Mouse (Mus musculus) heart, postnatal 4 days (tissue): ENCODE measurements at regions not wholly inside any gene's neighbourhood (a gene's known extent, or its start where the extent isn't known, plus 50 kb on each side); places are given as distances from the start of the nearest gene placed in this dataset.
A peak's percentile ranks its signal among the peaks of the same experiment; 100 is the strongest.

ENCODE experiments used
- DNase-seq: peaks from one replicate; pipeline ENCODE4 v3.0.0; 2021

- DNase-seq: no peak
These were observed 729.7 kb downstream of the Galc start for GRCm38 (mm10) chr12:97529556-97529955.

- DNase-seq: peak; percentile 19
These were observed 733.3 kb downstream of the Galc start for GRCm38 (mm10) chr12:97525931-97526330.

DNA sequence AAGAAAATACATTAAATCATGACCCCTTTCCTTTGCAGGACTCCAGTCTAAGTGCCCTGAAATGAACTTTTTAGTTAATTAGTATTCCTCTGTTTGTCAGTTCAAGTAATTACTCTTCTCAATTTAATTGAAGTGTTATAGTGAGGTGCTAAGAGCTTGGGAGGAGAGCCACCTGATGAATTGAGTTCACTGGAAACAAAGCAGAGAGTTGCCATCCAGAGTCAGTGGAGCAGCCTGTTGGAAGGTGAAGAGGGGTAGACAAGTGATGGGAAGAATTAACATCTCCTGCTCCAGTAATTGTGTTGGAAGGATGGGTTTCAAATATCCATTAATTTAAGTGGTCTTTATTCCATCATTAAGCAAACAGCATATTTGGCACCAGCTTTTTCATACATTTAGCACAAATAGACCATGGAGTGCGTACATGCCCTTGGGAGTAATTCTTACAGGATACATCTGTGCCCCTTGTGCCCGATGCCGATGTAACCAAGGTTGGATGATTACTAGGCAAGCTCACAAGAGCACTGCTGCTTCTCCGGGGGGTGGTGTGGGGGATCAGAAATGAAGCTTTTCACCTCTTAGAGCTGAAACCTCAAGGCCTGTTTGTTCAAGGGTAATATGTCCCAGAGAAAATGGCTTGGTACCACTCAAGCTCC lies 739.3 kb downstream of the Galc start:
- DNase-seq: no peak

- DNase-seq: no peak
These were observed 741.7 kb downstream of the Galc start for GRCm38 (mm10) chr12:97517534-97517933.

DNA sequence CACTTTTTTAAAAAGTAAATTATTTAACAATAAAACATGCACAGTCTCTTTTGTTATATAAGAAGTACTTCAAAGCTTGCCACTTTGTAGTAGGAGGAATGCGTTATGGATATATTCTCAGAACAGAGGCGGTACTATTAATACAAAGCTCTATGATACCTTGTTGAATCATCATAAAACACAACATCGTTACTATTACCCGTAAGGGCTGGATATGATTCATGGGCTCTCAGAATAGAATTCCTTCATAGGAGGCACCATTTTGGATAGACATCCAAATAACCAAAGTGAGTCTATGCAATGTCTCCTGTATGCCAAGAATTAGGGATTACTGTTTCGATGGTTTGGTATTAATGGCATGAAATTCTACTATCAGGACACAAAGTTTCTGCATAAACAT lies 743.5 kb downstream of the Galc start:
- DNase-seq: no peak

DNA sequence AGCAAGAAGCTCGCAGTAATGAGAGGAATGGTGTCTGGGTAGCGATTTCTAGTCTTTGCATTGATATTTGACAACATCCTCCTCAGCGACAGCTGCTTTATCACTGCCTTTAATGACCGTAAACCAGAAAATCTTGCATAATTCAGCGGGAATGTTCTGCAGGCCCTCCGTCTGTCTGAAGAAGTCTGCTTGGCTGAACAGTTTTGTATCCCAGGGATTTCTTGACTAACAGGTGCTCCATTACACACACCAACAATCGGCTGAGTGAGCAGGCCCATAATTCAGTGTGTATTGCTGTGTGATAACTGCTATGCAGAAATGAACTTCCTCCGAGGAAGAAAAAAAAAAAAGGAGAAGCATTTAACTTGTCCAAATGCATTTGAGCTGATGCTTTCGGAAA lies 747.4 kb downstream of the Galc start:
- DNase-seq: no peak

- no peak for DNase-seq
These were observed 757.8 kb downstream of the Galc start for GRCm38 (mm10) chr12:97501441-97501840.

DNA sequence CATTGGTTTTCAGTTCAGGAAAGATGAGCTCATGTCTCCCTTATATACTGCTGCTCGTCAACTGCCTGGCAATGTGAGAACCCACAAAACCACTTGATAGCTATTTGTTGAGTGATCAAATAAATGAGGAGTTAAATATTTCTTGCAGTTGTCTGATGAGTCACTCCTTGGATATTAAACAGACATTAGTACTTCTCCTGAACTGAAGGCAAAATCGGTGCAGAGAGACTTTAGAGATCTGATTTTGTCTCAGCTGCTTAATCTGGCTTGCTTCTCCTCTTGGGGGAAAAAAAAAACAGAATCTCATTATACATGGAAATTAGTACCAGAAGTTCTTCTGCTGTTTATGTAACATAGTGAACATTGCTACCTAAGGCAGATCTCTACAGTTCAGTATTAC lies 775.7 kb downstream of the Galc start:
- no peak for DNase-seq

DNA sequence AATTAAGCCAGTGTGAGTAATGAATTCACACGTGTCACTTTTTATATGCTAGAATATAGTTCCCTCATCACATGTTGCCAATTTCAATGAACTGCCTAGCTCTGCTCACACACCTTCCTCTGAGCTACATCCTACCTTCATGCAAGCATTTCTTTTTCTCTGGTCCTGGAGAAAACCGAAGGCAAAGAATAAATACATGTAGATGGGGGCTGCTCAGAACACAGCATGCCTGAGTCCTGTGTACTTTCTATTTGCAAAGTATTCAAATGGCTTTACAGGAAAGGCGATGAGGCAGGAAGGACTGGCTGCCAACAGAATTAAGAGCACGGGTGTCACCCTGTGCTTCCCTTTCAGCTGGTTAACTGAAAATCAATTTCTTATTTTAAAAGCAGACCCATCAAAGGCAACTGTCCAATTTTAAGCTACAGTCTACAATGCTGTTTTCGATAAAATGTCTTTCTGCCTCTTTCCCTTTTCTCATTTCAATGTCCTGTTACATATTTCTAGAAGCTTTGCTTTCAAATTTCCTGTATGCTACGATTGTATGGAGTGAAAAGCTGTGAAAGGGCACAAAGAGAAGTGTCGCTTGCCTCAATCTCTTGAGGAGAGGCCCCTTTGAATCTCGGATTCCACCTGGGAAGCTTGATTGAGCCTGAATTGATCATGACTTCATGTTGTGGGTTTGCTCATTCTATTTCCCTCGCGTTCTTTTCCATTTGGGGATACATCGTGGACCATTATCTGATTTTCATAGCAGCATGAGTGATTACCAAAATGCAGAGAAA lies 782.6 kb downstream of the Galc start:
- DNase-seq: no peak

GRCm38 (mm10) chr12:97475751-97476150 lies 783.5 kb downstream of the Galc start:
- no peak for DNase-seq

GRCm38 (mm10) chr12:97469183-97469582 lies 790.1 kb downstream of the Galc start:
- no peak for DNase-seq

GRCm38 (mm10) chr12:97436141-97436540 lies 823.1 kb downstream of the Galc start:
- no peak for DNase-seq

- DNase-seq: no peak
These were observed 825.2 kb downstream of the Galc start for GRCm38 (mm10) chr12:97434021-97434420.

DNA sequence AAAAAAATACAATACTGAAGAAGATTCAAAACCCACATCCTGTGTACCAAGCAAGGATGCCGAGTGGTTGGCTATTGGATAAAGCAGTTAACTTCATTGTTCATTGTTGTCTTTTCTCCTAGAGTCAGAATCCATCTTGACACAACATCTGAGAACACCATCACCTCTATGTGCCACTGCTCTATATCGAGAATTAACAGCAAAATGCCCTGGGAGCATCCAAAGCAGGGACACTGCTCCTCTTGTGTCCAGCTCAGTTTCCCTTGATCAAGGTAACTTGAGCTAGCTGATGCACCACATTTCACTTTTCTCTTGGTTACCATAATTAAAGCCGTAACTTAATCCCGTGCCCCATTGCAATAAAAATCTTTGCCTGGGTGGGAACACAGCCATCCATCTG lies 826.6 kb downstream of the Galc start:
- DNase-seq: no peak

DNA sequence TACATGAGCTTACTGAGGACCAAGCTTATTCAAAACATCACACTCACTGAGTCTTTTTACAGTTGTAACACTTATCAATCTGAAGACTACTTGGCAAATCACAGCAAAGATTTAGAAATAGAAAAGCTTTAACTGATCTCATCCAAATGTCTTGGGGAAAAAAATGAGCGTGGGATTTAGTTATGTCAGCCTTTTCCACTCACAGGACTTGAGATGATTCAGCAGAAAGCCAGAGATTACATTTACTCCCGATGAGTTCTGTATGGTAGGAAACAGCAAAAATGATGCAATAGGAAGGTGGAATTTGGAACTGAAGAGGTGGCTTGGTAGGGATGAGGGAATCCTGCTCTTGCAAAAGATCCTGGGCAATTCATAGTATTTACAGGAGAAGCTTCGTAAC lies 831.0 kb downstream of the Galc start:
- no peak for DNase-seq

- no peak for DNase-seq
These were observed 834.5 kb downstream of the Galc start for GRCm38 (mm10) chr12:97424726-97425125.

DNA sequence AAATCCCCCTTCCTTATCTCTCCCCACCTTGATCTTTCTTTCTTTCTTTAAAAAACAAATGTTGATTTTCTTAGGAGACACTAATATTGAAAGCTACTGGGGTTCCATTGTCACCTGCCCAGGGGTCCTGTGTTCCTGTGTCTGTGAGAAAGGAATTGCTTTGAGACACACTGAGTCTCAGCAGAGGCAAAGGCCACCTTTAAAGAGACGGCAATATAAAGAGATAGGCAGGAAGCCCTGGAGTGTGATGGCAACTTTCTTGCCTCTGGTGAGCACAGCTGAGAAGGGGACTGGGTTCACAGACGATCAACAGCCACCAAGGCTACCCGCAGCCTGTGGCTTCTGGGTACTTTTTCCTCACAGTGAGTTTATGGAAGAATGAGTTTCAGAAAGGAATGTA lies 855.8 kb downstream of the Galc start:
- DNase-seq: no peak

DNA sequence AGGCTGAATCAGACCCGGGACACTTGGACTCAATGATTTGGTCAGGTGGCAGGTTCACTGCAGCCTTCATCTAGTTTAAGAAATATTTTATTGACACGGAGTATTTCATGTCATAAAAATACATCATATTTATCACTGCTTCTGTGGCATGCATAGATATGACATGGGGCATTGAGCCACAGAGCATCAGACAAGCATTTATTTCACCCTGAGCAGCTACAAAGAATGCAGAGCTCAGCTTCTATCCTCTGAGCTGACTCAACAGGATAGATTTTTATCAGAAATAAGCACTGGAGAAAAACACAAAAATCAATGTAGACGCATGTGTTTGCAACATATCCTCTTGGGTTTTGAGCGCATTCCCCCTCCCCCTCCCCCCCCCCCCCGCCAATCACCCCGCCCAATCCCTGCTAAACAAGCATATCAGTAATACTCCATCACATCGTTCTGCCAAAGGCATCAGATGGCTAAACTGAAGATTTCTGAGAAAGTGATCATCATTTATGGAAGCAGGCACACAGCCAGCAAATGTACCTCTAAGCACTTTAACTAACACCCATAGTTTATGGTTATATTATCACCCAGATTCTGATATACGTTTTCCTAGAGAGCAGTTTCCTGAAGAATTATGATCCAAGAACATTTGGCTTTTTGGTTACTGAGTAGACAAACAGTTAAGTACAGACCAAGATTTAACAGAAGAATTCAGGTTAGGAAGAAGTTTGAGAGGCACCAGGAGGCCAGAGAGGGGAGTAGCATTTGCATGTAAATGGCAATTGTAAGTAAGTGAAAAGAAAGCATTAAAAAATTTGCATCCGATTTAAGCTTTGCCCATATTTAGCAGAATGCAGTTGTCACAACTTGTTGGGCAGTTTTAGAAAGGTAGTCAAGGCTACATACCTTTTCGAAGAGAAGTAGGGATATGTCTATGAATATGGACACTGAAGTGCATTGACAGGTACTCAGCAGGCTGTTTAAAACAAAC lies 856.6 kb downstream of the Galc start:
- no peak for DNase-seq

GRCm38 (mm10) chr12:97398582-97398945 lies 860.7 kb downstream of the Galc start:
- DNase-seq: no peak

- DNase-seq: no peak
These were observed 861.2 kb downstream of the Galc start for GRCm38 (mm10) chr12:97397850-97398581.

- no peak for DNase-seq
These were observed 897.5 kb downstream of the Galc start for GRCm38 (mm10) chr12:97361804-97362203.

- DNase-seq: no peak
These were observed 898.6 kb downstream of the Galc start for GRCm38 (mm10) chr12:97360656-97361055.
